9 mouse cellular contexts compared by ENCODE assay signal in the genomic region with DNA sequence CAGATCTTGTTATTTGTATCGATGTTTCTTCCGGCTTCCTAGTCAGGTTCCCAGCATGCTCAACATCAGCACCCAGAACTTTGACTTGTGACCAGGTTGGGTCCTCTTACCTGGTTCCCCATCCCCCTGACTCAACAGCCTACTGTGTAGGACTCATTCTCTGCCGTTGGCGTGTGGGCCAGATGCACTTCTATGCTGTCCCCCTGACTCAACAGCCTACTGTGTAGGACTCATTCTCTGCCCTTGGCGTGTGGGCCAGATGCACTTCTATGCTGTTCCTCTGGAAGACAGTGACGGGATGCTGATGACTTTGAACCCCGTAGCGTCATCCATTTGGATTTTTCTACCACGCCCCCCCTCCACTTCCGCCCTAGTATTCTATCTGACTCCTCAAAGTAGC.
A peak's percentile ranks its signal among the peaks of the same experiment; 100 is the strongest.
DNase-seq lines count a peak whose midpoint lies in the region; ATAC-seq lines count a peak whose summit lies in the region.
"Had no signal": no experiment of that assay in that cellular context is flagged by ENCODE, and none has a peak within 500 bp of the region (broad histone marks: within the 10 kb centered on the region; RNA-seq: fewer than 3 reads in every experiment).

No protein-coding gene starts in this region.

- no peak overlapping the region for H3K27ac ChIP-seq in liver, embryonic 11.5 days (ENCODE audit: low read depth, low read length)
- H3K27ac ChIP-seq: neural tube, embryonic 12.5 days had no signal

- no peak overlapping the region for H3K4me3 ChIP-seq in liver, embryonic 11.5 days (ENCODE audit: low read depth, low read length)
- H3K4me3 ChIP-seq: neural tube, embryonic 12.5 days had no signal

- peak; percentile 92 to 93 for DNase-seq in spleen, adult 18-20 months
- DNase-seq in spleen, adult 12 weeks (ENCODE audit: low spot score) = no peak
- DNase-seq in gastrocnemius, postnatal 25 days = peak; percentile 96
- peak; percentile 91 to 93 for DNase-seq in layer of hippocampus, postnatal 14 days (ENCODE audit: low spot score in 2 of 2)
- peak; percentile 89 for DNase-seq in ovary, postnatal 36 days (ENCODE audit: low spot score)
- peak; percentile 100 for DNase-seq in urinary bladder, postnatal 25 days (ENCODE audit: low spot score)
- no peak for DNase-seq in embryo, embryonic 11 days
- no peak for DNase-seq in liver, embryonic 11.5 days (ENCODE audit: low spot score)

- H3K9ac ChIP-seq in liver, embryonic 11.5 days (ENCODE audit: low read depth, low read length) = no peak overlapping the region
- H3K9ac ChIP-seq: neural tube, embryonic 12.5 days had no signal

- no peaks in the 10 kb centered on the region for H3K27me3 ChIP-seq in liver, embryonic 11.5 days (replicated peaks; ENCODE audit: control insufficient read depth, insufficient read depth, low read length)
- H3K27me3 ChIP-seq: neural tube, embryonic 12.5 days had no signal

- no peaks in the 10 kb centered on the region for H3K9me3 ChIP-seq in liver, embryonic 11.5 days (ENCODE audit: control insufficient read depth, low read length)
- H3K9me3 ChIP-seq: neural tube, embryonic 12.5 days had no signal

- WGBS in liver, embryonic 11.5 days = 86% methylated on average over 10 of the region's 10 CpGs

- no peak for ATAC-seq in liver, embryonic 11.5 days (replicated peaks; ENCODE audit: low FRiP score)

- H3K4me2 ChIP-seq in liver, embryonic 11.5 days = no peak overlapping the region
- H3K4me2 ChIP-seq: neural tube, embryonic 12.5 days had no signal

- no peaks in the 10 kb centered on the region for H3K4me1 ChIP-seq in liver, embryonic 11.5 days (replicated peaks; ENCODE audit: control insufficient read depth, insufficient read depth, low read length)
- H3K4me1 ChIP-seq: neural tube, embryonic 12.5 days had no signal

- H3K36me3 ChIP-seq in liver, embryonic 11.5 days (ENCODE audit: control insufficient read depth, insufficient read depth, low read length) = no peaks in the 10 kb centered on the region
- H3K36me3 ChIP-seq: neural tube, embryonic 12.5 days had no signal

Comparison
In these comparisons a context has a peak if more than half of its experiments do, and no peak if none do; other contexts are left out.
1. DNase-seq: peak in spleen, adult 18-20 months (2 of 2), gastrocnemius, postnatal 25 days (single experiment), layer of hippocampus, postnatal 14 days (2 of 2), ovary, postnatal 36 days (single experiment) and urinary bladder, postnatal 25 days (single experiment); none in spleen, adult 12 weeks (single experiment), embryo, embryonic 11 days (single experiment) and liver, embryonic 11.5 days (single experiment).